Mouse (Mus musculus): ENCODE measurements around the gene Cabin1. TPM values are rescaled to one million over a fixed set of nuclear protein-coding genes. Genes with fewer than 3 reads are reported as not detected.

Gene Cabin1
- polyA plus RNA-seq, 2 experiments = 32.3 to 42.6 TPM

DNA sequence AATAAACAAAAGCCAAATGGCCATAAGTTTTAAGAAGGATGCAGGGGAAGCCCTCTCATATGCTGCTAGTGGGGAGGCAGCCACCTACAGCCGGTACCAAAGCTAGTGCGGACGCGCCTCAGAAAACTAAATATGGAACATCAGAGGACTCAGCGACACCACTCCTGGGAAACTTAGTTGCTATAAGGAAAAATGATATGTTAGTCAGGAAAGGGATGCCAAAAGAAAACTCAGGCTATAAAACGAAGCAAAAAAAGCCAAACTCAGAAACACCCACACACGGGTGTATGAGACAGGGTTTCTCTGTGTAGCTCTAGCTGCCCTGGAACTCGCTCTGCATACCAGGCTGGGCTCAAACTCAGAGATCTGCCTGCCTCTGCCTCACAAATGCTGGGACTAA lies 24.1 kb upstream of the Cabin1 start:
- H3K27me3 ChIP-seq (ENCODE audit: control insufficient read depth, insufficient read depth, low read length) = no peaks in the 10 kb centered on the region
- no peaks in the 10 kb centered on the region for H3K4me1 ChIP-seq (ENCODE audit: control insufficient read depth, insufficient read depth, low read length)
- H3K27ac ChIP-seq (replicated peaks; ENCODE audit: low read depth, low read length) = no peak overlapping the region
- H3K4me2 ChIP-seq (replicated peaks; ENCODE audit: low read depth, low read length, severe bottlenecking) = no peak overlapping the region
- no peaks in the 10 kb centered on the region for H3K9me3 ChIP-seq (ENCODE audit: control insufficient read depth, low read length)
- no peak overlapping the region for H3K4me3 ChIP-seq (replicated peaks; ENCODE audit: low read length)
- 90% methylated on average over 8 of the region's 8 CpGs for WGBS
- H3K36me3 ChIP-seq (ENCODE audit: control insufficient read depth, insufficient read depth, low read length) = no peaks in the 10 kb centered on the region
- no peak overlapping the region for H3K9ac ChIP-seq (ENCODE audit: low read depth, low read length, severe bottlenecking)
- no peak for TF ChIP-seq POLR2A (IDR thresholded peaks at IDR 0.05; ENCODE audit: borderline replicate concordance, extremely low read depth, insufficient read depth, insufficient read length)
- DNase-seq (ENCODE audit: low spot score) (no peak), ATAC-seq (ENCODE audit: low FRiP score, low read depth) (no peak)

DNA sequence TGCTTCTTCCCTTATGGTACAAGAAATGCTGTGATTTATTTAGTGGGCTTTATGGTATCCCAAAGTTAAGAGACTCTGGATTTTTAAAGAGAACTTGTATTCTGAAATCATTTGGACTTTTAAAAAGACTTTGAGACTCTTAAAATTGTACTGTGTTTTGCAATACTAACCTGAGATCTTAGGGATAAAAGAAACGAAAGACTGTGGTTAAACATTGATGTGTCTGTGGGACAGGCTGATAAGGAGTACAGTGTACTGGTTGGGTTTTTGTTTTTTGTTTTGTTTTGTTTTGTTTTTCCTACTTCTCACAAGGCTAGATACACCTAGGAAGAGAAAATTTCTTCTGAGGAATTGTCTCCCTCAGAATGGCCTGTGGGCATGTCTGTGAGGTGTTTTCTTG lies 21.3 kb upstream of the Cabin1 start:
- H3K36me3 ChIP-seq (ENCODE audit: control insufficient read depth, insufficient read depth, low read length) = no peaks in the 10 kb centered on the region
- no peak overlapping the region for H3K4me3 ChIP-seq (replicated peaks; ENCODE audit: low read length)
- no peak overlapping the region for H3K4me2 ChIP-seq (replicated peaks; ENCODE audit: low read depth, low read length, severe bottlenecking)
- WGBS = 71% methylated on average over 1 of the region's 1 CpGs
- no peak overlapping the region for H3K27ac ChIP-seq (replicated peaks; ENCODE audit: low read depth, low read length)
- H3K9me3 ChIP-seq (ENCODE audit: control insufficient read depth, low read length) = no peaks in the 10 kb centered on the region
- H3K4me1 ChIP-seq (ENCODE audit: control insufficient read depth, insufficient read depth, low read length) = peaks cover 1% of the 10 kb centered on the region; the same call in 1 of the 2 replicates
- ATAC-seq (ENCODE audit: low FRiP score, low read depth) (no peak), DNase-seq (ENCODE audit: low spot score) (no peak)
- no peak for TF ChIP-seq POLR2A (IDR thresholded peaks at IDR 0.05; ENCODE audit: borderline replicate concordance, extremely low read depth, insufficient read depth, insufficient read length)
- no peak overlapping the region for H3K9ac ChIP-seq (ENCODE audit: low read depth, low read length, severe bottlenecking)
- H3K27me3 ChIP-seq (ENCODE audit: control insufficient read depth, insufficient read depth, low read length) = no peaks in the 10 kb centered on the region

DNA sequence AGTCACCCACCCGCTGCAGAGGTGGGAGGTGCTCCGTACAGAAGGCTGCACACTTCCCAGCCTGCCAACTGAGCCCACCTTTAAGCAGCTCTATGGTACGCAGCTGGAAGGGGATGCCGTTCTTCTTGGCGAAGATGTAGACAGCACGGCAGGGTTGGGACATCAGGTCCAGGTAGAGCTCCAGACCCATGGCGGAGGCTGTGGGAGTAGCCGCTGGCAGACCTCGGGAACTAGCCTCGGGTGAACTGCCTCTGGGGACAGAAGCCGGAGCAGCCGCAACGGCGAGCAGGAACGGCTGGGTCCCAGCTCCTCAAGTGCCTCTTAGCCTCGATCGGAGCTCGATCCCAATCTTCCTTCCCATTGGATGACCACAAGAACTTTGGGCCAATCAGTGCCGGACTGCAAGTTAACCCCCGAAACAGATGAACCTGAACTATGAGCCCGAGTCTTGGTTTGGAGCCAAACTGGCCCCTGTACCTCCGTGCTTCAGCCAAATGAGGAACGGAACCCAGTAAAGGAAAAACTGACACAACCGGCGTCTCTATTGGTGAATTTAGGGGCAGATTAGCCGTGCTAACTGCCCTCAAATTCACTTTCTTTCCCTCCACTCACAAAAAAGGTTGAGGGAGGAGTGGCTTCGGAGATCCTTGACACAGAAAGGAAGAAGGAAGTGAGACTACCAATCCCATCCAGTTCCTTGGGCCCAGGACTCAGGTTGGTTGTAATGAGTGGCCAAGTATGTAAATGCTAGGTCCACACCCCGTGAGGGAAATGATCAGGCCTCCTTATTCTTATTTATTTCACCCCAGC lies 16.8 kb upstream of the Cabin1 start, which contains the start of the genes Gm20441 and Gstt3:
TSS of gene Gm20441 (minus strand) at position 186 of the 810 bp plus-strand sequence.
TSS of gene Gstt3 (minus strand) at position 646 of the 810 bp plus-strand sequence.
- H3K27ac ChIP-seq (replicated peaks; ENCODE audit: low read depth, low read length) = peak within 1 kb of the TSS; percentile 59
- no peaks in the 10 kb centered on the region for H3K27me3 ChIP-seq (ENCODE audit: control insufficient read depth, insufficient read depth, low read length)
- peak within 1 kb of the TSS; percentile 56 for H3K4me3 ChIP-seq (replicated peaks; ENCODE audit: low read length)
- 1% methylated on average over 27 of the region's 28 CpGs for WGBS
- peak within 1 kb of the TSS; percentile 54 for H3K9ac ChIP-seq (ENCODE audit: low read depth, low read length, severe bottlenecking)
- DNase-seq (ENCODE audit: low spot score) (peak; percentile 75), ATAC-seq (ENCODE audit: low FRiP score, low read depth) (peak; percentile 92)
- H3K9me3 ChIP-seq (ENCODE audit: control insufficient read depth, low read length) = no peaks in the 10 kb centered on the region
- peaks cover 9% of the 10 kb centered on the region; the same call in 1 of the 2 replicates for H3K4me1 ChIP-seq (ENCODE audit: control insufficient read depth, insufficient read depth, low read length)
- H3K4me2 ChIP-seq (replicated peaks; ENCODE audit: low read depth, low read length, severe bottlenecking) = peak within 1 kb of the TSS; percentile 95
- TF ChIP-seq POLR2A (IDR thresholded peaks at IDR 0.05; ENCODE audit: borderline replicate concordance, extremely low read depth, insufficient read depth, insufficient read length) = no peak
- H3K36me3 ChIP-seq (ENCODE audit: control insufficient read depth, insufficient read depth, low read length) = no peaks in the 10 kb centered on the region

DNA sequence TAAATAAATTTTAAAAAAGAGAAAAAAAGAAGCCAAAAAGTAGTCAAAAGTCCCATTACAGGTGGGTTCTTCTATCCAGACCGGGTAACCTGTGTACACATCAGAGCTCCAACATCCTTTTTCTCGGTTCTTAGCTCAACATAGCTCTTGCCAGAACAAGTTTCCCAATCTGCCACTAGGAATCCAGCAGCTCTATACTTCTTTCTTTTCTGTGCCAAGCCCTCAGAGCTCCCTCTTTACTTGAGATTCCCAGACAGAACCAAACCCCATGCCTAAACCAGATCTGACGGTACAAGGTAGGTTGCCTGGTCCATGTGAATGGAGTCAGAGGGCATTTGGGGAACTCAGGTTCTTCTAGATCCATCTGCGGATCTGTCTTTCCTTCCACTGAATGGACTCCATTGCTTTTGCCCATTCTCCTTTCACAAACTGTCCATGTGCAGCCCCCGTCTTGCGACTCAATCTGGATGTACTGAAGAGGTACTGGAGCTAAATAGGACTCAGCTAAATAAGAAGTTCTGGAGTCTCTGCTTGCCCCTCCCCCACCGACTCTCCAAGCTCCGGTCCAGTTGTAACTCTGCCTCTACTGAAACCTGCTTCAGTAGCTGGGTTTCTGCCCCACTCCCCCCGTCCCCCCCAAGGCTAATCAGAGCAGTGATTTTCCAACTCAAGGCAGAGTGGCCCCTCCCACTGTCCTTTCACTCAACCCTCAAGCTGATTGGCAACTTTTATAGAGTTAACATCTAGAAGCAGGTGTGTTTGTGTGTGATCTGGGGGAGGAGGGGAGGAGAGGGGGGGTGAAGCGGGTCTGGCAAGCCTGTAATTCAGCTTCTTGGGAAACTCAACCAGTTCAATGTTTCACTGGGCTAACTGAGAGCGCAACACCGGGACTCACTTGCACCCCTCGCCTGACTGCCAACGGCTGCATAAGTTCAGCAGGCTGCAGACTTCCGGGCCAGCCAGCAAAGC lies 15.3 kb upstream of the Cabin1 start:
- peak overlapping the region; percentile 95 for H3K4me2 ChIP-seq (replicated peaks; ENCODE audit: low read depth, low read length, severe bottlenecking)
- H3K9ac ChIP-seq (ENCODE audit: low read depth, low read length, severe bottlenecking) = no peak overlapping the region
- peak overlapping the region; percentile 56 for H3K4me3 ChIP-seq (replicated peaks; ENCODE audit: low read length)
- H3K27me3 ChIP-seq (ENCODE audit: control insufficient read depth, insufficient read depth, low read length) = no peaks in the 10 kb centered on the region
- TF ChIP-seq POLR2A (IDR thresholded peaks at IDR 0.05; ENCODE audit: borderline replicate concordance, extremely low read depth, insufficient read depth, insufficient read length) = no peak
- DNase-seq (ENCODE audit: low spot score) (peak; percentile 45), ATAC-seq (ENCODE audit: low FRiP score, low read depth) (peak; percentile 25; the same call in 1 of the 2 replicates)
- H3K36me3 ChIP-seq (ENCODE audit: control insufficient read depth, insufficient read depth, low read length) = no peaks in the 10 kb centered on the region
- no peak overlapping the region for H3K27ac ChIP-seq (replicated peaks; ENCODE audit: low read depth, low read length)
- no peaks in the 10 kb centered on the region for H3K9me3 ChIP-seq (ENCODE audit: control insufficient read depth, low read length)
- H3K4me1 ChIP-seq (ENCODE audit: control insufficient read depth, insufficient read depth, low read length) = peaks cover 9% of the 10 kb centered on the region; the same call in 1 of the 2 replicates
- 35% methylated on average over 15 of the region's 15 CpGs for WGBS

DNA sequence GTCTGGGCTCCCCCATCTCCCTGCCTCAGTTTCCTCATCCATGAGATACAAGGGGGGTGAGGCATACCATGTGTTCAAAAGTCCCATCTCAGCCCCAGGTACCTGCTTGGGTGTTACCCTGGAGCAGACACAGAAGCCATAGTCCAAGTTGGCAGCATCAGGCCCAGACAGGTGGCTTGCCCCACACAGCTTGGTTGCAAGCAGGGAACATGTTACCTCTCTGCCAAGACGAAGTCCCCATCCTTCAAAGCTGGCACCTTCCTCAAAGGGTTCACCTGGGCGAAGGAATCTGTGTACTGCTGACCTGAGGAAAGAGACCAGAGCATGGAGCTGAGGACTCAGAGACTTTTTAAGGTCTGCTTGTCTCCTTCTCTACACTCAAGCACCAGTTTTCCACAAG lies 13.7 kb upstream of the Cabin1 start:
- WGBS = 81% methylated on average over 2 of the region's 2 CpGs
- Histone ChIP-seq H3K27ac (replicated peaks; ENCODE audit: low read depth, low read length) (no peak overlapping the region), H3K4me3 (replicated peaks; ENCODE audit: low read length) (no peak overlapping the region), H3K9ac (ENCODE audit: low read depth, low read length, severe bottlenecking) (no peak overlapping the region), H3K4me2 (replicated peaks; ENCODE audit: low read depth, low read length, severe bottlenecking) (no peak overlapping the region), H3K36me3 (ENCODE audit: control insufficient read depth, insufficient read depth, low read length) (no peaks in the 10 kb centered on the region), H3K27me3 (ENCODE audit: control insufficient read depth, insufficient read depth, low read length) (no peaks in the 10 kb centered on the region), H3K4me1 (ENCODE audit: control insufficient read depth, insufficient read depth, low read length) (peaks cover 13% of the 10 kb centered on the region), H3K9me3 (ENCODE audit: control insufficient read depth, low read length) (no peaks in the 10 kb centered on the region)
- TF ChIP-seq POLR2A (IDR thresholded peaks at IDR 0.05; ENCODE audit: borderline replicate concordance, extremely low read depth, insufficient read depth, insufficient read length) = no peak
- DNase-seq (ENCODE audit: low spot score) (no peak), ATAC-seq (ENCODE audit: low FRiP score, low read depth) (no peak)
